15 mouse cellular contexts compared by ENCODE assay signal in the genomic region with DNA sequence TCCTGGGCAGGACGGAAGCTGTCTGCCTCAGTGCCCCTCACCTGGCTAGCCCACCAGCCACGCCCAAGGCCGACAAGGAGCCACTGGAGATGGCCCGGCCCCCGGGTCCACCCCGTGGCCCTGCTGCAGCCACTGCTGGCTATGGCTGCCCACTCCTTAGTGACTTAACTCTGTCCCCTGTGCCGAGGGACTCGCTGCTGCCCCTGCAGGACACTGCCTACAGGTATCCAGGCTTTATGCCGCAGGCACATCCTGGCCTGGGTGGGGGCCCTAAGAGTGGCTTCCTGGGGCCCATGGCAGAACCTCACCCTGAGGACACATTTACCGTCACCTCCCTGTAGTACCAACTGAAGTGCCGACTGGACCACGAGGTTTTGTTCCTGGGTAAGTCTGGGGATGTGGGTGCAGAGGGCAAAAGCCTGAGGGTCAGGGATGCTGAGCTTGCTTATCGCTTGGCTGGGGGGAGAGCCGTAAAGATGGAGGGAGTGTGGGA. TPM values are rescaled to one million over a fixed set of nuclear protein-coding genes. Genes with fewer than 3 reads are reported as not detected.
A peak's percentile ranks its signal among the peaks of the same experiment; 100 is the strongest.
DNase-seq lines count a peak whose midpoint lies in the region; ATAC-seq and TF ChIP-seq lines count a peak whose summit lies in the region.
"Had no signal": no experiment of that assay in that cellular context is flagged by ENCODE, and none has a peak within 500 bp of the region (broad histone marks: within the 10 kb centered on the region; RNA-seq: fewer than 3 reads in every experiment).

No protein-coding gene starts in this region.

- H3K36me3 ChIP-seq in liver, postnatal 0 days (replicated peaks; ENCODE audit: insufficient read depth, low read length): peaks cover 31% of the 10 kb centered on the region
- peaks cover 53% of the 10 kb centered on the region for H3K36me3 ChIP-seq in ES-Bruce4 (ENCODE audit: control insufficient read depth, insufficient read depth, low read length, poor library complexity, severe bottlenecking)
- H3K36me3 ChIP-seq in embryonic facial prominence, embryonic 10.5 days (replicated peaks): peaks cover 98% of the 10 kb centered on the region

- TF ChIP-seq EP300 in liver, postnatal 0 days (IDR thresholded peaks at IDR 0.05; ENCODE audit: low read depth): no peak
- no peak for TF ChIP-seq EP300 in ES-Bruce4 (IDR thresholded peaks at IDR 0.05; ENCODE audit: insufficient read depth, low read depth, low read length)

- H3K9ac ChIP-seq in liver, postnatal 0 days (replicated peaks): no peak overlapping the region
- H3K9ac ChIP-seq in ES-Bruce4 (ENCODE audit: low read depth, poor library complexity, severe bottlenecking): no peak overlapping the region
- H3K9ac ChIP-seq: hindbrain, embryonic 14.5 days; limb, embryonic 13.5 days had no signal

- TF ChIP-seq POLR2A in ES-Bruce4 (IDR thresholded peaks at IDR 0.05; ENCODE audit: insufficient read depth, low read length): no peak

- no peak overlapping the region for H3K4me2 ChIP-seq in liver, postnatal 0 days (ENCODE audit: low read depth, low read length)
- H3K4me2 ChIP-seq: hindbrain, embryonic 14.5 days; limb, embryonic 13.5 days had no signal

- no peak overlapping the region for H3K27ac ChIP-seq in liver, postnatal 0 days (ENCODE audit: low read depth)
- H3K27ac ChIP-seq in ES-Bruce4 (ENCODE audit: insufficient read depth, low read length): no peak overlapping the region; the same call in 1 of the 2 replicates
- H3K27ac ChIP-seq in embryonic facial prominence, embryonic 10.5 days (replicated peaks): 0 out of 2 replicates have a peak overlapping the region, but pooled peaks have one; percentile 19
- H3K27ac ChIP-seq: hindbrain, embryonic 14.5 days; limb, embryonic 13.5 days had no signal

- H3K9me3 ChIP-seq in liver, postnatal 0 days (ENCODE audit: low read length): no peaks in the 10 kb centered on the region
- H3K9me3 ChIP-seq in ES-Bruce4 (replicated peaks; ENCODE audit: control insufficient read depth, insufficient read depth, low read length, poor library complexity, severe bottlenecking): no peaks in the 10 kb centered on the region
- H3K9me3 ChIP-seq in embryonic facial prominence, embryonic 10.5 days: no peaks in the 10 kb centered on the region
- H3K9me3 ChIP-seq: limb, embryonic 13.5 days had no signal

- 91% methylated on average over 14 of the region's 14 CpGs for WGBS in liver, postnatal 0 days (ENCODE audit: insufficient replicate concordance)
- 93% methylated on average over 14 of the region's 14 CpGs for WGBS in embryonic facial prominence, embryonic 10.5 days

- H3K4me1 ChIP-seq in liver, postnatal 0 days (ENCODE audit: insufficient read depth): peaks cover 9% of the 10 kb centered on the region
- peaks cover 16% of the 10 kb centered on the region for H3K4me1 ChIP-seq in ES-Bruce4 (ENCODE audit: control insufficient read depth, insufficient read depth, low read length)
- H3K4me1 ChIP-seq in embryonic facial prominence, embryonic 10.5 days: peaks cover 27% of the 10 kb centered on the region

- peak; percentile 32 for DNase-seq in heart, postnatal 4 days
- DNase-seq in heart, adult 18-20 months: no peak
- no peak for DNase-seq in liver, postnatal 0 days
- no peak for DNase-seq in liver
- no peak for DNase-seq in embryonic facial prominence, embryonic 10.5 days (ENCODE audit: low spot score)
- DNase-seq in testis, postnatal 14 days (ENCODE audit: low spot score): no peak
- DNase-seq: adrenal gland, postnatal 25 days; cerebellum, postnatal 10 days; gastrocnemius, postnatal 14 days; kidney, adult 18-20 months; right cerebral cortex, postnatal 14 days had no signal

- no peaks in the 10 kb centered on the region for H3K27me3 ChIP-seq in liver, postnatal 0 days (ENCODE audit: insufficient read depth, low read length)
- H3K27me3 ChIP-seq in ES-Bruce4 (ENCODE audit: control insufficient read depth, insufficient read depth, low read length, poor library complexity, severe bottlenecking): no peaks in the 10 kb centered on the region
- H3K27me3 ChIP-seq in embryonic facial prominence, embryonic 10.5 days (replicated peaks; ENCODE audit: low read depth, poor library complexity, severe bottlenecking): no peaks in the 10 kb centered on the region
- H3K27me3 ChIP-seq: limb, embryonic 13.5 days had no signal

- no peak overlapping the region for H3K4me3 ChIP-seq in liver, postnatal 0 days (ENCODE audit: low read depth, low read length)
- H3K4me3 ChIP-seq in ES-Bruce4 (ENCODE audit: low read depth, low read length): no peak overlapping the region
- no peak overlapping the region for H3K4me3 ChIP-seq in embryonic facial prominence, embryonic 10.5 days
- H3K4me3 ChIP-seq: erythroblast, embryonic 14.5 days; limb, embryonic 13.5 days had no signal

- TF ChIP-seq CTCF in liver, postnatal 0 days (IDR thresholded peaks at IDR 0.05; ENCODE audit: low read depth): peak; percentile 33
- peak; percentile 37 for TF ChIP-seq CTCF in ES-Bruce4 (IDR thresholded peaks at IDR 0.05; ENCODE audit: low read depth, low read length)

- no peak for ATAC-seq in liver, postnatal 0 days

RNA-seq across cellular contexts. Expression of gene Ahdc1, which starts 54.9 kb away (rescaled TPM):
- total RNA-seq in heart, postnatal 4 days (2021): 10 to 100 TPM; 41.1 to 48.7 TPM
- total RNA-seq in heart, adult 18-20 months (2021): 10 to 100 TPM; 36.3 to 38.5 TPM
- polyA plus RNA-seq in liver, postnatal 0 days (2015; fragmentation: Nextera tagmentation; extraction: Ambion mirVana): 0.76 and 0.87 TPM in 2 replicates
- polyA plus RNA-seq in ES-Bruce4 (2011; ENCODE audit: insufficient read depth, insufficient read length, low read depth, missing spikeins): 88.2 and 102 TPM in 2 replicates
- 11.5 and 11.6 TPM in 2 replicates for polyA plus RNA-seq in embryonic facial prominence, embryonic 10.5 days (2016; fragmentation: Nextera tagmentation; extraction: Ambion mirVana)
